In genomic region chr13:15546258-15546657, GRCm38 (mm10) we compare ENCODE assay signal across 26 mouse cellular contexts.
DNase-seq lines count a peak whose midpoint lies in the region; ATAC-seq and TF ChIP-seq lines count a peak whose summit lies in the region.
"Had no signal": no experiment of that assay in that cellular context is flagged by ENCODE, and none has a peak within 500 bp of the region (broad histone marks: within the 10 kb centered on the region; RNA-seq: fewer than 3 reads in every experiment).

No protein-coding gene starts in this region.

- no peak for TF ChIP-seq EP300 in heart, adult 2 months (IDR thresholded peaks at IDR 0.05; ENCODE audit: insufficient read depth, low read depth, low read length)

- no peak overlapping the region for H3K4me3 ChIP-seq in embryonic facial prominence, embryonic 11.5 days (ENCODE audit: low read depth, low read length)
- H3K4me3 ChIP-seq in embryonic facial prominence, embryonic 10.5 days: no peak overlapping the region
- no peak overlapping the region for H3K4me3 ChIP-seq in limb, embryonic 14.5 days (replicated peaks; ENCODE audit: low read length)
- no peak overlapping the region for H3K4me3 ChIP-seq in limb, embryonic 10.5 days
- no peak overlapping the region for H3K4me3 ChIP-seq in embryonic facial prominence, embryonic 14.5 days (ENCODE audit: low read depth, low read length)
- H3K4me3 ChIP-seq in forebrain, embryonic 14.5 days (ENCODE audit: low read depth, low read length): no peak overlapping the region
- no peak overlapping the region for H3K4me3 ChIP-seq in heart, adult 2 months
- no peak overlapping the region for H3K4me3 ChIP-seq in hindbrain, embryonic 13.5 days
- H3K4me3 ChIP-seq: erythroblast, embryonic 14.5 days; liver, embryonic 15.5 days; midbrain, embryonic 15.5 days; neural tube, embryonic 12.5 days had no signal

- no peaks in the 10 kb centered on the region for H3K9me3 ChIP-seq in embryonic facial prominence, embryonic 11.5 days (replicated peaks; ENCODE audit: control insufficient read depth, low read length)
- no peaks in the 10 kb centered on the region for H3K9me3 ChIP-seq in embryonic facial prominence, embryonic 10.5 days
- no peaks in the 10 kb centered on the region for H3K9me3 ChIP-seq in limb, embryonic 14.5 days (ENCODE audit: control insufficient read depth, low read length)
- no peaks in the 10 kb centered on the region for H3K9me3 ChIP-seq in limb, embryonic 10.5 days (replicated peaks)
- H3K9me3 ChIP-seq in embryonic facial prominence, embryonic 14.5 days (ENCODE audit: control insufficient read depth, low read length): no peaks in the 10 kb centered on the region
- H3K9me3 ChIP-seq in forebrain, embryonic 14.5 days (replicated peaks; ENCODE audit: control insufficient read depth, low read length): no peaks in the 10 kb centered on the region
- H3K9me3 ChIP-seq in hindbrain, embryonic 13.5 days: no peaks in the 10 kb centered on the region
- H3K9me3 ChIP-seq: G1E; liver, embryonic 15.5 days; midbrain, embryonic 15.5 days; neural tube, embryonic 12.5 days had no signal

- no peaks in the 10 kb centered on the region for H3K27me3 ChIP-seq in embryonic facial prominence, embryonic 11.5 days (ENCODE audit: control insufficient read depth, insufficient read depth, low read length)
- no peaks in the 10 kb centered on the region for H3K27me3 ChIP-seq in embryonic facial prominence, embryonic 10.5 days (replicated peaks; ENCODE audit: low read depth, poor library complexity, severe bottlenecking)
- no peaks in the 10 kb centered on the region for H3K27me3 ChIP-seq in limb, embryonic 14.5 days (ENCODE audit: control insufficient read depth, insufficient read depth, low read length)
- no peaks in the 10 kb centered on the region for H3K27me3 ChIP-seq in limb, embryonic 10.5 days (ENCODE audit: low read depth, poor library complexity, severe bottlenecking)
- no peaks in the 10 kb centered on the region for H3K27me3 ChIP-seq in embryonic facial prominence, embryonic 14.5 days (replicated peaks; ENCODE audit: control insufficient read depth, insufficient read depth, low read length)
- no peaks in the 10 kb centered on the region for H3K27me3 ChIP-seq in forebrain, embryonic 14.5 days (replicated peaks; ENCODE audit: control insufficient read depth, insufficient read depth, low read length)
- no peaks in the 10 kb centered on the region for H3K27me3 ChIP-seq in heart, adult 2 months (ENCODE audit: control insufficient read depth, insufficient read depth, low read length)
- no peaks in the 10 kb centered on the region for H3K27me3 ChIP-seq in hindbrain, embryonic 13.5 days
- H3K27me3 ChIP-seq: liver, embryonic 15.5 days; midbrain, embryonic 15.5 days; neural tube, embryonic 12.5 days had no signal

- H3K36me3 ChIP-seq in embryonic facial prominence, embryonic 11.5 days (replicated peaks; ENCODE audit: control insufficient read depth, insufficient read depth, low read depth, low read length): no peaks in the 10 kb centered on the region
- H3K36me3 ChIP-seq in embryonic facial prominence, embryonic 10.5 days (replicated peaks): peaks cover 8% of the 10 kb centered on the region; the same call in 1 of the 2 replicates
- peaks cover 12% of the 10 kb centered on the region; the same call in 1 of the 2 replicates for H3K36me3 ChIP-seq in limb, embryonic 14.5 days (ENCODE audit: control insufficient read depth, insufficient read depth, low read length)
- H3K36me3 ChIP-seq in limb, embryonic 10.5 days: 0 out of 2 replicates have a peak, but pooled peaks cover 4% of the 10 kb centered on the region
- H3K36me3 ChIP-seq in embryonic facial prominence, embryonic 14.5 days (ENCODE audit: control insufficient read depth, insufficient read depth, low read length): 0 out of 2 replicates have a peak, but pooled peaks cover 2% of the 10 kb centered on the region
- no peaks in the 10 kb centered on the region for H3K36me3 ChIP-seq in forebrain, embryonic 14.5 days (ENCODE audit: control insufficient read depth, insufficient read depth, low read length)
- no peaks in the 10 kb centered on the region for H3K36me3 ChIP-seq in heart, adult 2 months (ENCODE audit: control insufficient read depth, insufficient read depth, low read length)
- no peaks in the 10 kb centered on the region for H3K36me3 ChIP-seq in hindbrain, embryonic 13.5 days
- H3K36me3 ChIP-seq: G1E; liver, embryonic 15.5 days; midbrain, embryonic 15.5 days; neural tube, embryonic 12.5 days had no signal

- no peak for TF ChIP-seq CTCF in heart, adult 2 months (IDR thresholded peaks at IDR 0.05)

- H3K4me1 ChIP-seq in embryonic facial prominence, embryonic 11.5 days (ENCODE audit: control insufficient read depth, insufficient read depth, low read length): peaks cover 11% of the 10 kb centered on the region
- peaks cover 100% of the 10 kb centered on the region for H3K4me1 ChIP-seq in embryonic facial prominence, embryonic 10.5 days
- H3K4me1 ChIP-seq in limb, embryonic 14.5 days (ENCODE audit: control insufficient read depth, insufficient read depth, low read length): peaks cover 75% of the 10 kb centered on the region
- H3K4me1 ChIP-seq in limb, embryonic 10.5 days: peaks cover 100% of the 10 kb centered on the region
- H3K4me1 ChIP-seq in embryonic facial prominence, embryonic 14.5 days (ENCODE audit: control insufficient read depth, insufficient read depth, low read length): peaks cover 66% of the 10 kb centered on the region
- peaks cover 75% of the 10 kb centered on the region for H3K4me1 ChIP-seq in forebrain, embryonic 14.5 days (ENCODE audit: control insufficient read depth, insufficient read depth, low read length)
- peaks cover 1% of the 10 kb centered on the region for H3K4me1 ChIP-seq in heart, adult 2 months (ENCODE audit: control insufficient read depth, insufficient read depth, low read length)
- H3K4me1 ChIP-seq in hindbrain, embryonic 13.5 days (replicated peaks): peaks cover 56% of the 10 kb centered on the region
- H3K4me1 ChIP-seq: liver, embryonic 15.5 days had no signal

- intact Hi-C loops in heart, adult 2 months (cut with DNase I): no loop called here

- no peaks in the 10 kb centered on the region for H3K79me2 ChIP-seq in heart, adult 2 months (replicated peaks; ENCODE audit: control insufficient read depth, insufficient read depth, low read length)

- H3K9ac ChIP-seq in embryonic facial prominence, embryonic 11.5 days (replicated peaks; ENCODE audit: low read length): no peak overlapping the region
- H3K9ac ChIP-seq in limb, embryonic 14.5 days (ENCODE audit: low read depth, low read length, severe bottlenecking): no peak overlapping the region
- no peak overlapping the region for H3K9ac ChIP-seq in embryonic facial prominence, embryonic 14.5 days (ENCODE audit: low read depth, low read length)
- H3K9ac ChIP-seq in forebrain, embryonic 14.5 days (ENCODE audit: low read length): no peak overlapping the region
- no peak overlapping the region for H3K9ac ChIP-seq in heart, adult 2 months (ENCODE audit: low read depth, low read length)
- no peak overlapping the region for H3K9ac ChIP-seq in hindbrain, embryonic 13.5 days
- H3K9ac ChIP-seq: hindbrain, embryonic 14.5 days; liver, embryonic 15.5 days; lung, embryonic 14.5 days; midbrain, embryonic 15.5 days; neural tube, embryonic 12.5 days had no signal

- DNase-seq in embryonic facial prominence, embryonic 11.5 days (ENCODE audit: low spot score): peak; percentile 55
- DNase-seq in embryonic facial prominence, embryonic 10.5 days (ENCODE audit: low spot score): no peak
- peak; percentile 35 for DNase-seq in limb, embryonic 14.5 days (ENCODE audit: low spot score)
- no peak for DNase-seq in limb, embryonic 10.5 days (ENCODE audit: low spot score)
- DNase-seq in embryonic facial prominence, embryonic 14.5 days (ENCODE audit: low spot score): peak; percentile 55
- no peak for DNase-seq in forebrain, embryonic 14.5 days (ENCODE audit: low spot score)
- no peak for DNase-seq in heart, adult 2 months
- DNase-seq: adrenal gland, postnatal 14 days; cerebellum, adult 11-12 months; cerebellum, postnatal 10 days; gastrocnemius, postnatal 25 days; heart, postnatal 4 days; kidney, adult 9 months; kidney, postnatal 10 days; liver; lung, embryonic 14.5 days; lung, postnatal 14 days had no signal

- no peak overlapping the region for H3K4me2 ChIP-seq in embryonic facial prominence, embryonic 11.5 days (ENCODE audit: low read depth, low read length)
- H3K4me2 ChIP-seq in limb, embryonic 14.5 days (replicated peaks; ENCODE audit: low read depth, low read length, severe bottlenecking): no peak overlapping the region
- no peak overlapping the region for H3K4me2 ChIP-seq in embryonic facial prominence, embryonic 14.5 days (ENCODE audit: low read depth, low read length)
- H3K4me2 ChIP-seq in forebrain, embryonic 14.5 days (ENCODE audit: low read length): peak overlapping the region; percentile 10; the same call in 1 of the 2 replicates
- H3K4me2 ChIP-seq in hindbrain, embryonic 13.5 days: no peak overlapping the region
- H3K4me2 ChIP-seq: heart, embryonic 11.5 days; hindbrain, embryonic 14.5 days; liver, embryonic 15.5 days; lung, embryonic 14.5 days; midbrain, embryonic 15.5 days had no signal

- WGBS in embryonic facial prominence, embryonic 11.5 days: 43% methylated on average over 4 of the region's 4 CpGs
- 54% methylated on average over 4 of the region's 4 CpGs for WGBS in embryonic facial prominence, embryonic 10.5 days
- 40% methylated on average over 4 of the region's 4 CpGs for whole genome bisulfite sequencing in limb, embryonic 14.5 days
- 75% methylated on average over 4 of the region's 4 CpGs for WGBS in limb, embryonic 10.5 days
- WGBS in embryonic facial prominence, embryonic 14.5 days: 33% methylated on average over 4 of the region's 4 CpGs
- WGBS in forebrain, embryonic 14.5 days: 15% methylated on average over 4 of the region's 4 CpGs
- 59% methylated on average over 4 of the region's 4 CpGs for WGBS in heart, adult 2 months
- 67% methylated on average over 4 of the region's 4 CpGs for WGBS in hindbrain, embryonic 13.5 days

- no peak for TF ChIP-seq POLR2A in limb, embryonic 14.5 days (IDR thresholded peaks at IDR 0.05; ENCODE audit: borderline replicate concordance, extremely low read depth, insufficient read depth, insufficient read length)
- no peak for TF ChIP-seq POLR2A in heart, adult 2 months (IDR thresholded peaks at IDR 0.05; ENCODE audit: insufficient read depth, low read depth, low read length)

- no peak for ATAC-seq in embryonic facial prominence, embryonic 11.5 days (replicated peaks; ENCODE audit: insufficient number of reproducible peaks, low FRiP score, low TSS enrichment, low read depth)
- no peak for ATAC-seq in limb, embryonic 14.5 days (ENCODE audit: low FRiP score, low read depth)
- no peak for ATAC-seq in embryonic facial prominence, embryonic 14.5 days (ENCODE audit: low read depth)
- ATAC-seq in forebrain, embryonic 14.5 days: no peak
- ATAC-seq in hindbrain, embryonic 13.5 days (ENCODE audit: low FRiP score): no peak
- ATAC-seq: intestine, postnatal 0 days; midbrain, embryonic 15.5 days had no signal

- no peak overlapping the region for H3K27ac ChIP-seq in embryonic facial prominence, embryonic 11.5 days (replicated peaks; ENCODE audit: low read depth, low read length)
- no peak overlapping the region for H3K27ac ChIP-seq in embryonic facial prominence, embryonic 10.5 days (replicated peaks)
- H3K27ac ChIP-seq in limb, embryonic 14.5 days (replicated peaks; ENCODE audit: low read depth, low read length): no peak overlapping the region
- H3K27ac ChIP-seq in limb, embryonic 10.5 days: no peak overlapping the region
- H3K27ac ChIP-seq in embryonic facial prominence, embryonic 14.5 days (replicated peaks; ENCODE audit: low read depth, low read length): peak overlapping the region; percentile 24
- H3K27ac ChIP-seq in forebrain, embryonic 14.5 days (ENCODE audit: low read depth, low read length): no peak overlapping the region
- no peak overlapping the region for H3K27ac ChIP-seq in heart, adult 2 months
- no peak overlapping the region for H3K27ac ChIP-seq in hindbrain, embryonic 13.5 days
- H3K27ac ChIP-seq: hindbrain, embryonic 14.5 days; liver, embryonic 15.5 days; neural tube, embryonic 12.5 days had no signal

Comparison
In these comparisons a context has a peak if more than half of its experiments do, and no peak if none do; other contexts are left out.
1. DNase-seq: peak in embryonic facial prominence, embryonic 11.5 days (single experiment), limb, embryonic 14.5 days (single experiment) and embryonic facial prominence, embryonic 14.5 days (single experiment); none in embryonic facial prominence, embryonic 10.5 days (single experiment), limb, embryonic 10.5 days (single experiment), forebrain, embryonic 14.5 days (single experiment) and heart, adult 2 months (0 of 2).